Mouse (Mus musculus) embryo, embryonic 11 days (tissue): ENCODE measurements around the gene Trappc13.
A peak's percentile ranks its signal among the peaks of the same experiment; 100 is the strongest.

Source experiments
- DNase-seq: peaks from one replicate; pipeline ENCODE4 v3.0.0-alpha.2; 2015

Trappc13 gene

GRCm38 (mm10) chr13:104113782-104114181, 64.5 kb downstream of the Trappc13 start:
- no peak for DNase-seq

- no peak for DNase-seq
Measured at GRCm38 (mm10) chr13:104112266-104112900, 65.9 kb downstream of the Trappc13 start.

GRCm38 (mm10) chr13:104110526-104110925, 67.7 kb downstream of the Trappc13 start:
- DNase-seq: no peak

- DNase-seq: peak; percentile 50
Measured at GRCm38 (mm10) chr13:104109816-104110521, 68.3 kb downstream of the Trappc13 start.

GRCm38 (mm10) chr13:104109288-104109815, 68.9 kb downstream of the Trappc13 start, which contains the start of the genes Nln and Sgtb:
Nln (minus strand) TSS chr13:104109614.
Sgtb (plus strand) TSS chr13:104109741.
- peak; percentile 93 for DNase-seq

- peak; percentile 34 for DNase-seq
Measured at GRCm38 (mm10) chr13:104108651-104109287, 69.5 kb downstream of the Trappc13 start.

GRCm38 (mm10) chr13:104101606-104102235, 76.5 kb downstream of the Trappc13 start:
- DNase-seq: no peak

- no peak for DNase-seq
Measured at GRCm38 (mm10) chr13:104100416-104100815, 77.9 kb downstream of the Trappc13 start.

- no peak for DNase-seq
Measured at GRCm38 (mm10) chr13:104097190-104097589, 81.1 kb downstream of the Trappc13 start.

GRCm38 (mm10) chr13:104095955-104096354, 82.3 kb downstream of the Trappc13 start:
- DNase-seq: no peak

GRCm38 (mm10) chr13:104094531-104095385, 83.5 kb downstream of the Trappc13 start:
- no peak for DNase-seq
